Mouse (Mus musculus) thymus, postnatal 0 days (tissue): ENCODE results near the gene Adgrv1. TPM values are rescaled to one million over a fixed set of nuclear protein-coding genes. Genes with fewer than 3 reads are reported as not detected.

Experiments used
- DNase-seq: peaks from one replicate; pipeline ENCODE4 v3.0.0-alpha.2; 2015; ENCODE audit warnings: low spot score
- polyA plus RNA-seq: library from polyadenylated mRNA; unstranded; fragments of >200 nt; fragmentation: Nextera tagmentation; extraction: Ambion mirVana; gene quantifications from 2 replicates; pipeline ENCODE4 v1.2.1, GENCODE M21; 2015

Gene Adgrv1
- polyA plus RNA-seq, 1 experiment from 2014 or later = 0.55 TPM

- DNase-seq = no peak
Observed at GRCm38 (mm10) chr13:81425111-81425510, 207.8 kb downstream of the Adgrv1 start.

GRCm38 (mm10) chr13:81424002-81424401 lies 209.0 kb downstream of the Adgrv1 start:
- no peak for DNase-seq

GRCm38 (mm10) chr13:81407881-81408460 lies 225.0 kb downstream of the Adgrv1 start:
- no peak for DNase-seq

- no peak for DNase-seq
Observed at GRCm38 (mm10) chr13:81402826-81403225, 230.1 kb downstream of the Adgrv1 start.

DNA sequence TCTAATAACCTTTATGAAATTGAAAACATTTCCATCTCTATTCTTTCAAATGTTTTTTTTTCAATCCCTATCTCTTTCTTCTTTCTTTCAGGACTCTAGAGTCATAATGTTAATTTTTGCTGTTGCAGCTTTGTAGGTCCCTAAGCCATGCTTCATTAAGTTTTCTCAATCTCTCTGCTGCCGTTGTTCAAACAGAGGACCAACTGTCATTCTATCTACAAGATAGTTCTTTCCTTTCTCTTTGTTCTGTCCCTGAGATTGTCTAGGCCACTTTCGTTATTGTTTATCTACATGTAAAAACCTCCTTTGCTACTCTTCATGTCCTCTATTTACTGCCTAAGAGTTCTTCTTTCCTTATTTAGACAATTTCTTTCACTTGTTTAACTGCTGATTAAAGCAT lies 230.8 kb downstream of the Adgrv1 start:
- no peak for DNase-seq

- DNase-seq = no peak
Observed at GRCm38 (mm10) chr13:81401742-81402141, 231.2 kb downstream of the Adgrv1 start.

DNA sequence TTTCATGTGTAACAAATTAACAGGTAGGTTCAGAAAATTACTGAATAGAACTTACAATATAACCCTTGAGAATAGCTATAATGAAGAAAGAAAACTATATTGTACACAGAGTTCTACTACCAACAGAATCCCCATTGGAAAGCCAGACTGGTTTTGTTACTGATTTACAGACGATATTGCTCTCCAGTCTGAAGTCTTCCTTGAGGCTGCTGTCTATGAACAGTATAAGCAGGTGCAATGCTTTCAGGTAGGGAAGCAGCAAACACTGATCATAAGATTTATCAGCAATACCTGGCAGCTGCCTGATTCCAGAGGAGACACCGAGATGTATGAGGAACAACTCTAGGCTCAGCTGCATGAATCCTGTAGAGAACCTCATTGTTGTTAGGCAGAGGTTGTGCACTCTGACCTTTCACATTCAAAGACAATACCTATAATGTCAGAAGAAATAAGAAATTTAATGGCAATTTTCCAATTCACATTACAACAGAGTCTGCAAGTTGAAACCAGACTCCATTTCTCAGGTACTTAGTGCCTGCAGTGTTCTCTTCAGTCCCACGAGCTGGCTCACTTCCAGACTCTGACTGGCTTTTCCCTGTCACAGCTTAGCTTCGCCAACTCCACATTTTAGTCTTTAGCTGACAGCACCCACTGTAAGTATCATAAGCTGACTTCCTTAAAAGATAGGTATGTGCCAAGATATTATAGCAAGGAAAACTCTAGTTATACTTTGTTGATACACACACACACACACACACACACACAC lies 247.2 kb downstream of the Adgrv1 start:
- DNase-seq = no peak

DNA sequence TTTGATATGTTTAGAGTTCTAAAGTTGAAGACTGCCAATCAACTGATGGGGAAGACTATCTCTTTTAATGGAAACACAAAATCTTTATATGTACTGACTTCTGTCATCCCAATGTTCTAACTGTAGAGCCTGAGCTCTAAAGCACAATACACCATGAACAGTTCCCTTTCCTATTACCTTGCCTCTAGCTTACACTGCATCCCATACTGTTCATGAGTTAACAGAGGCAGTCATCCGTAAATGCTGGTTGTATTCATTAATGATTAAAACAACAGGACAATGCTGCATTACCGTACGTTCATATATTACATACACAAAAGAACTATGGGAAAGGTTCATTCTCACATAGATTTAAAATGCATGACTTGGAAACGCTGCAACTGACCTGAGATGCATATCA lies 251.1 kb downstream of the Adgrv1 start:
- no peak for DNase-seq

DNA sequence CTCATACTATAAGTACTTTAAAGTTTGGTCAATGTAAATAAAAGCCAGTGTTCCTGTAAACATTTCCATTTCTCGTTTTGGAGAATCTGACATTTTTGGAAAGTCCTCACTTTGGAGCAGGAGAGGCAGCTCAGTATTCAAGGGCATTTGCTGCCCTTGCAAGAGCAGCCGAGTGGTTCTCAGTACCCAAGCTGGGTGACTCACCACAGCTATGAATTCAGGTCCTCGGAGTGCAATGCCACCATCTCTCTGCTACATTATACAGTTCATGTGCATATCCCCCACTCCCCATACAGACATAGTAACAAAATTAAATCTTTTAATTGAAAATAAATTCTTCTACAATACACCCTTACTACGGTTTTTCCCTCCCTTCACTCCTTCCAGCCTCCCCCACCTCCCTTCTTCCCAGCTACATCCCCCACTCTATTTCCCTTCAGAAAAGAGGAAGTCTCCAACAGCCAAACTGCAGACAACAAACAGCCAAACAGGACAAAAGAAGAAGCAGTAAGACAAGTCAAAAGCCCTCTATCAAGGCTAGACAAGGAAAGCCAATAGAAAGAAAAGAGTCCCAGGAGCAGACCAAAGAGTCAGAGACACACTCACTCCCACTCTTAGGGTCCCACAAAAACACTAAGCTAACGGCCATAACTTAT lies 262.0 kb downstream of the Adgrv1 start:
- no peak for DNase-seq

GRCm38 (mm10) chr13:81370196-81370595 lies 262.8 kb downstream of the Adgrv1 start:
- no peak for DNase-seq

DNA sequence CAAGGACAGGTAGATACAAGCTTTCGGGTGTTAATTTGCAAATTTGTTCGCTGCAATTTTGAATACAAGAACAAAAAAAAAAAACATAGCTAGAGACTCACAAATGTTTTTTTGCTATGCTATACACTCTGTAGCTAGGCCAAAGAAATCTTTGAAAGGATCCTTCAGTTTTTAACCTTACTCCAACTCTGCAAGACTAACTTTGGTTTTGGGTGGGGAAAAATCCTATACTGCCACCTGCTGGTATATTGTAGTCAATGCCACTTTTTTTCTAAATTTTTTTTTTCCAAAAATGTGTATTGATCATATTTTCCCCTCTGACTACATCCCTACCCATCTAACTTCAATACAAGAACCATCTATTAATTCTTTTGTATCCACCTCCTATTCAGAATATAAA lies 263.4 kb downstream of the Adgrv1 start:
- peak; percentile 49 for DNase-seq

DNA sequence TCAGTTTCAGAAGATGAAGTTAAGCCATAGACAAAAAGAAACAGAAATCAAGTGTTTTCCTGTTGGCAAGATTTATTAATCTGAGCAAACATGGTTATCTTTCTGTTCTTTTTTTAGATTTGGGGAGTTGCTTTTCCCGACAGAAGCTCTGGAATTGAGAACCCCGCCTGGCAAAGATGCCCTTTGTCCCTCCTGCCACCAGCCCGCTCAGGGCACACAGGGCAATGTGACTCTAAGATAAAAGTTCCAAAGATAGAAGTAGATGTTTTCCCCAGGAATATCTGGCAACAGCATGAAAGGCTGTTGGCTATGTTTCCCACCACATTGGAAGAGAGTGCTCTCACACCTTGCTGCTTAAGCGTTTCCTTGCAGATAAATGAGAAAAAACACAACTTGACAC lies 264.0 kb downstream of the Adgrv1 start:
- DNase-seq = no peak

- DNase-seq = no peak
Observed at GRCm38 (mm10) chr13:81367681-81368376, 265.1 kb downstream of the Adgrv1 start.

DNA sequence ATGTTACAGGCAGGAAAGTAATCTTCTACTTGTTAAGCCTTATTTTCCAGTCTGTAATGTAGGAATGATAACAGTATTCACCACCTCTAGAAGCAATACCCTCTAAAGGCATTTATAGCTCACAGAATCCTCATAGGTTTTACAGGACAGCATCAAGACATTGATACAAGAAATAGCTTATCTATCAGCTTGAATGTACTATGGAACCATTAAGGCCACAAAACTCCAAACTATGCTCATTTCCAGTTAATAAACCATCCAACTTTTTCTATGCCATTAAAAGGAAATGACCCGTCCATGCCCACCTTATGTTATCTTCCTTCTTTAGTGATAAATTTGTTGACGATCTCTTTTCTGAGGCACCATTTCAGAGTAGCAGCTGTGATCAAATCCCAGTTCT lies 272.6 kb downstream of the Adgrv1 start:
- no peak for DNase-seq

GRCm38 (mm10) chr13:81358766-81359165 lies 274.2 kb downstream of the Adgrv1 start:
- no peak for DNase-seq

DNA sequence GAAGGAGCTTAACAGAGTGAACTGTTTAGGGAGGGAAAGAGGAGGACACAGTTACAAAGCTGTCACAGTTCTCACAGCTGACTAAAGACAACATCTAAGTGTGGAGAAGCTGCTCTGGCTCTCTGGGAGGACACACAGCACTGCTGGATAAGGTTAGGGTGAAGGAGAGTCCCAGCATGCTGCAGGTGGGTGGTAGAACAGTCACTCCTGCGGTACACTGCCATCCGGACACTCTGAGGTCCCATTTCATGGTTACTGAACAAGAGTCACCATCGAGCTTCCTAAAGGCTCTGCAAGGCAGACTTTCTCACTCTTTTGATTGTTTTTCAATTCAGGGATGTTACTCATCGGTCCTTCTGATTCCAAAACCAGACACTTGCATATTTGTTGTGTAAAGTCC lies 274.6 kb downstream of the Adgrv1 start:
- DNase-seq = no peak

GRCm38 (mm10) chr13:81357215-81357614 lies 275.7 kb downstream of the Adgrv1 start:
- no peak for DNase-seq

DNA sequence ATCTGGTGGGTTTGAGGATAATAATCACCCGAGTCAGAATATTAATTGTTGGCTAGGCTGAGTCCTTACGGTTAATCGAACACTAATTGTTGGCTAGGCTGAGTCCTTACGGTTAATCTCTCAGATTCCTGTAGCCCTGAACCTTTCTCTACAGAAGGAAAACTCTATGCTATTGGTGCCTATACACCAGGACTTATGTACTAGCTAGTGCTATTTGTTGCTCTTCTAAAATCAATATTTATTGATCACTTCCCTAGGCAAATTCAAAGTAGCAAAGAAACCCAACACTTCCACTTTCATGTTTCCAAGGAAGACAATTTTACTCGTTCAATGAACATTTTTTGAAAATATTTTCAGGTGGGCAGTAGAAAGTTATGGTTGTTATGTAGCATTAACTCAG lies 278.4 kb downstream of the Adgrv1 start:
- DNase-seq = no peak

DNA sequence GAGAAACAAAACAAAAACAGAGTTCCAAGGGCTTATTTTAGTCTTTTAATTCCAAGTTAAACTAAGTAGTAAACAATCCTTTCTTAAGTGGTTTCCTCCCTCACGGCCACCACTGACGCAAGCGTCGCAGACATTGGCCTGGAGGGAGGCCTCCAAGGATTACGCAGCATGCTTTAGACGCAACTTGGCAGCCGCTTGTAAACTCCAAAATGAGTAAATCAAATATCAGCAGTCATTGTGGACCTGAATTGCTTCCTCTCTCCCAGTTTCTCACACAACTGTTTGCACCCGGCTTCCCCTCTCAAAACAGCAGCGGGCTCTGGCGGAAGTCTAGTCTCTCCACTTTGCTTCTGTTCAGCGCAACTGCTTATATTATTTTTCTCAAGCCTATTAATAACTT lies 280.7 kb downstream of the Adgrv1 start:
- peak; percentile 17 for DNase-seq

- DNase-seq = peak; percentile 51
Observed at GRCm38 (mm10) chr13:81351462-81352155, 281.3 kb downstream of the Adgrv1 start.

DNA sequence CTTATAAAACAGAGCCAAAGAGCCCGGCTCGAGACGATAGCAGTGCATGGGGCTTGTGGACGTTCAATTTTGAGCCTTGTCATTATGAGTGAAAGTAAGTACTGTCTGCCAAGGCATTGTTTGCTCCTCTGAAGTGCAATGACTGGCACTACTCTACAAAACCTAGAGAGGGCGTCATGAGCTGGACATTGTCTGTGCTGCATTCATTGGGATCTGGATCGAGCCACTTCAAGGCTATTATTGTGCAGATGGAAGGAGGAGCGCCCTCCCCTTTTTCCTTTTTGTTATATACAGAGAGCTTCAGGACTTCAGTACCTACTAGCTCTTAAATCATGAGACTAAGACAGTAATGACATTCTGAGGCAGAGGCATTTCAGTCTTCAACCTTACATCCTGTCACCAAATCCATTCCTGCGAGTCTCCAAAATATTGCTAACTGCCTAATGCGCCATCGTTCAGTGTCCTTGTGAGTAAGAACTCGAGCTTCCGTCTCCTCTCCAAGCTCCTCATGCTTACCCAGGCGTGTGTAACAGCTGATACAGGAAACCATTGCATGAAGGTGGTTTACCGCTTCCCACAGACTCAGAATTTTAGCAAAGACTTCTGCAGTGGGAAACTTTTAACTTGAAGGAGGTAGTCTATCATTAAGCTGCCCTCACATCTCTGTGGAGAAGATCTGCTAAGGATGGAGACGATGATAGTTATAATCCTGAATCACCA lies 285.5 kb downstream of the Adgrv1 start:
- DNase-seq = peak; percentile 65
